Mouse (Mus musculus) gastrocnemius, adult 18-20 months (tissue): Measurements from ENCODE around the gene Prickle1. TPM values are rescaled to one million over a fixed set of nuclear protein-coding genes. Genes with fewer than 3 reads are reported as not detected.

ENCODE experiments used
- DNase-seq: peaks from one replicate; pipeline ENCODE4 v3.0.0; 2021; ENCODE audit warnings: low spot score
- total RNA-seq, 2 experiments: library from RNA; stranded (reverse); gene quantifications; 2 replicates each; pipeline ENCODE4 v1.2.3; 2021

Gene Prickle1
- total RNA-seq, 2 experiments from 2014 or later: 2.9 to 3.0 TPM

- no peak for DNase-seq
Observed at GRCm38 (mm10) chr15:93512437-93512836, 83.3 kb downstream of the Prickle1 start.

GRCm38 (mm10) chr15:93510690-93511336, 84.9 kb downstream of the Prickle1 start:
- no peak for DNase-seq

- no peak for DNase-seq
Observed at GRCm38 (mm10) chr15:93504808-93505207, 90.9 kb downstream of the Prickle1 start.

- no peak for DNase-seq
Observed at GRCm38 (mm10) chr15:93503201-93503745, 92.4 kb downstream of the Prickle1 start.

GRCm38 (mm10) chr15:93502703-93503102, 93.0 kb downstream of the Prickle1 start:
- DNase-seq: no peak

- DNase-seq: no peak
Observed at GRCm38 (mm10) chr15:93499866-93500265, 95.8 kb downstream of the Prickle1 start.

GRCm38 (mm10) chr15:93494700-93495099, 101.0 kb downstream of the Prickle1 start:
- no peak for DNase-seq

GRCm38 (mm10) chr15:93489597-93489996, 106.1 kb downstream of the Prickle1 start:
- DNase-seq: no peak

GRCm38 (mm10) chr15:93486066-93486465, 109.6 kb downstream of the Prickle1 start:
- DNase-seq: no peak

GRCm38 (mm10) chr15:93485252-93485651, 110.4 kb downstream of the Prickle1 start:
- DNase-seq: no peak

- DNase-seq: no peak
Observed at GRCm38 (mm10) chr15:93484261-93484710, 111.4 kb downstream of the Prickle1 start.

- DNase-seq: no peak
Observed at GRCm38 (mm10) chr15:93481112-93481511, 114.6 kb downstream of the Prickle1 start.

- no peak for DNase-seq
Observed at GRCm38 (mm10) chr15:93479445-93479844, 116.2 kb downstream of the Prickle1 start.

- DNase-seq: no peak
Observed at GRCm38 (mm10) chr15:93478676-93479075, 117.0 kb downstream of the Prickle1 start.

GRCm38 (mm10) chr15:93477729-93478128, 118.0 kb downstream of the Prickle1 start:
- no peak for DNase-seq

GRCm38 (mm10) chr15:93475688-93476087, 120.0 kb downstream of the Prickle1 start:
- no peak for DNase-seq

- no peak for DNase-seq
Observed at GRCm38 (mm10) chr15:93474277-93474676, 121.4 kb downstream of the Prickle1 start.

- DNase-seq: no peak
Observed at GRCm38 (mm10) chr15:93472089-93472488, 123.6 kb downstream of the Prickle1 start.

GRCm38 (mm10) chr15:93471651-93472050, 124.0 kb downstream of the Prickle1 start:
- DNase-seq: no peak

- DNase-seq: no peak
Observed at GRCm38 (mm10) chr15:93461066-93461465, 134.6 kb downstream of the Prickle1 start.

- DNase-seq: no peak
Observed at GRCm38 (mm10) chr15:93459422-93459821, 136.3 kb downstream of the Prickle1 start.

- DNase-seq: no peak
Observed at GRCm38 (mm10) chr15:93456005-93456404, 139.7 kb downstream of the Prickle1 start.

- DNase-seq: no peak
Observed at GRCm38 (mm10) chr15:93453296-93453695, 142.4 kb downstream of the Prickle1 start.
